Mouse (Mus musculus) frontal cortex, postnatal 25 days (tissue): ENCODE data around the gene Cep170b.

Source experiments
- DNase-seq, 2 experiments: peaks; one replicate each; pipeline ENCODE4 v3.0.0; 2022; ENCODE audit warnings: low spot score in 2 of 2

The Cep170b gene

DNA sequence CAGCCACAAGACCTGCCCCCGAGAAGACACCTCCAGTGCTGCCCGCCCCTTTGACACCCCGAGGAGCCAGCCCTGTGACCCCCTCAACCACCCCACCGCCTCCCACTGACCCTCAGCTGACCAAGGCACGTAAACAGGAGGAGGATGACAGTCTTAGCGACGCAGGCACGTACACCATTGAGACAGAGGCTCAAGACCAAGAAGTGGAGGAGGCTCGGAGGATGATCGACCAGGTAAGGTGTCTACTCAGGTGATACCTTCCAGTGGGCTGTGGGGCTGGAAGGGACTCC, 16.3 kb downstream of the Cep170b start:
- no peak for DNase-seq

DNA sequence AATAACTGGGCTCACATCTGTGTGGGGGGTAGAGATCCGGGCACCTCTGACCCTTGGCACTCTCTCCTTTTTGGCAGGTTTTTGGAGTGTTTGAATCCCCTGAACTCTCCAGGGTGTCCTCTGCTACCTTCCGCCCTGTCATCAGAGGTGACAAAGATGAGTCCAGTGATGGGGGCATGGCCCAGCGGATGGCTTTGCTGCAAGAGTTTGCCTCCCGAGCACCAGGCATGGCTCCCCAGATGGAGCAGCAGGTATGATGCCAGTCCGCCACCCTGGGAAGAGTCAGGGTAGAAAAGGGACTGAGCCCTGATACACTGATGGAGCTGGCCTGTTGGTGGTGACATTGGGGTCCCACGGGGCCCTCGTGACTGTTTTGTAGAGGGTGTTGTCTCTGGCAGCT, 16.8 kb downstream of the Cep170b start:
- no peak for DNase-seq

DNA sequence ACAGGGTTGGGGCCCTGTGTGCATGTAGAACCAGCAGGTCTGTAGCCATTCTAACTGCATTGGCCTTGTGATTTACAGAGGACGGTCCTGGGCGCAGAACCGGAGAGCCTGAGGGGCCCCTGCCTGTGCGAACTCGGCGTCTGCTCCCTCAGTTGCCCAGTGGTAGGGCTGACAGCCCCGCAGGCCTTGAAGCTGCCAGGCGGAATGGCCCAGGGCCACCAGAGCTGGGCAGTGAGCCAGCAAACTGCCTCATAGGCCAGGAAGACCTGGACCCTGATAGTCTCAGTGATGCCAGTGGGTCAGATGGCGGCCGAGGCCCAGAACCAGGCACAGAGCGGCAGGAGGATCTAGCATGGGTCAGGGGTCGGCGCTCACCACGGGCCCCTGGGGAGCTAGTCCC, 17.5 kb downstream of the Cep170b start:
- no peak for DNase-seq

- DNase-seq = no peak
These were observed 18.2 kb downstream of the Cep170b start for GRCm38 (mm10) chr12:112738281-112739022.

DNA sequence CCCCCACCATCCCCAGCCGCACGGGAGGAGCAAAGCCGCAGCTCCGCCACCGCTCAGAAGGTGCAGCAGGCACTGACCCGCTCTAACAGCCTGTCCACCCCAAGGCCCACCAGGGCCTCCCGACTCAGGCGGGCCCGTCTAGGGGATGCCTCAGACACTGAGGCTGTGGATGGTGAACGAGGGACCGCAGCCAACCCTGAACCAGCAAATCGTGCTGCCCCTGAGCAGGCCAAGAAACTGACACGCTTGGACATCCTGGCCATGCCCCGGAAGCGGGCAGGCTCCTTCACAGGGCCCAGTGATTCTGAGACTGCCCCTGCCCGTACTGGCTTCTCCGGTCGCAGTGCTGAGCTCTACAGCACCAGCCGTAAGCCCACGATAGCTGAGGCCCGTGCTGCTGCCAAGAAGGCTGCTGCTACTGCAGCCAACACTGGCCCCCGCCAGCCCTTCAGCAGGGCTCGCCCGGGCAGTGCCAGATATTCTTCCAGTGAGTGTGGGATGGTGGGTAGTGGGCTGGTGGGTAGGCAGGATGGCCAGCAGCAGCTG, 18.8 kb downstream of the Cep170b start:
- no peak for DNase-seq

GRCm38 (mm10) chr12:112742768-112743167, 22.5 kb downstream of the Cep170b start:
- no peak for DNase-seq

DNA sequence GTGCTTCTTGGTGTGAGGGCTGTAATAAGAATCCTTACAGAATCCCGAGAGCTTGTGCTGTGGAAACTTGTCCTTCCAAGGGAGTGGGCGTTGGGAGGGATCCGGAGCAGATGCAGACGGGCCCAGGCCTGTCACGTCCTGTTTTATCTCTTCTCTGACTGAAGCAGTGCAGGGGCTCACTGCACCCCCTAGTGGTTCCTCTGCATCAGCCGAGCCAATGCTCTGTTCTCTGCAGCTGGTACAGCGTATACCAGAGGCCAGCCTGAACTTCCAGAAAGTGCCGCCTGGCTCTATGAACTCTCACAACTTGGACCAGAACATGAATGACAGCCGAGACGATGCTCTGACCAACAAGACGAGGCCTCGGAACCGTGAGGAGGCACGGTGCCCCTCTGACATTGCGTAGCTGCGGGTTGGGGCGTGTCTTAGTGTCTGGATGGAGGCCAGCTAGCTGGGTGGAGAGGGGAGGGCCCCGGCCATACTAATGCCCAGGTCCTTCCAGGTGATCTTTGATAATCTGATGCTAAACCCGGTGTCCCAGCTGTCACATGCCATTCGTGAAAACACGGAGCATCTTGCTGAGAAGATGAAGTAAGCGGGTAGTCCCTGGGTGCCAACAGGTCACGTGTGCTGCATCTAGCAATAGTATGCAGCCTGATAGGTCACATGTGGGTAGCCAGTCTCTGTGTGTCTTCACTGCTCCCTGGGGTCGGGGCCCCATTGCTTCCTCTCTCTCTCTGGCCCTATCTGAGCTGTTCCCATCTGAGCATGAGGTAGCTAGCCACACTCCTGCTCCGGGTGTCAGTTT, 23.1 kb downstream of the Cep170b start:
- DNase-seq = peak; percentile 70 to 74

GRCm38 (mm10) chr12:112744211-112744610, 24.0 kb downstream of the Cep170b start:
- no peak for DNase-seq

DNA sequence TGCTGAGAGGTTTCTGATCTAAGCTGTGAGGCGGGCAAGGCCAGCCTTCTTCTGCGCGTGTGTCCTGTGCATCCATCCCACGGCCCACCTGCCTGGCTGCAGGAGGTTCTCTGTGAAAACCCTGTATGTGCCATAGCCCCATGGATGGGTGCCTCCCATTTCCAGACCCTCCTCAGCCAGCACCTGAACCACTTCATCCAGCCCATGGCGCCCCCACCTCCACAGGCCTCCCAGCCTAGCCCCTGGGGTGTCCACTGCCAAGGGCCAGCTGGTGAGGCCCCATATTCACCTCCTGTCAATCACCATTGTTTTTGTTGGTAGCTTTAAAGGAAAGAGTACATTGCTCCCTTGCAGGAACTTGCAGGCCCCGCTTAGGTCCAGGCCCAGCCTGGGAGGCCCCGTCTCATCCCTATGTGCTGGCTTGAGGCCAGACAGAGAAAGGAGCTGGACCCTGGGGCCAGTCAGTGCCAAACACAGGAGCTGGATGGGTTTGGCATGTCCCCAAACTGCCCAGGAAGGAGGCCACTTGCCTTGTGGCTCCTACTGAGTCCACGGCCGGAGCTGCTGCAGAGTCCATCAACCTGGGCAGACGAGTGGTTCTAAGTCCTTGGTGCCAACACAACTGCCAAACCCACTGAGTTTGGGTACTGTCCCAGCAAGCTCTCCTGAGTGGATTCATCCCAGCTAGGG, 24.8 kb downstream of the Cep170b start:
- no peak for DNase-seq

DNA sequence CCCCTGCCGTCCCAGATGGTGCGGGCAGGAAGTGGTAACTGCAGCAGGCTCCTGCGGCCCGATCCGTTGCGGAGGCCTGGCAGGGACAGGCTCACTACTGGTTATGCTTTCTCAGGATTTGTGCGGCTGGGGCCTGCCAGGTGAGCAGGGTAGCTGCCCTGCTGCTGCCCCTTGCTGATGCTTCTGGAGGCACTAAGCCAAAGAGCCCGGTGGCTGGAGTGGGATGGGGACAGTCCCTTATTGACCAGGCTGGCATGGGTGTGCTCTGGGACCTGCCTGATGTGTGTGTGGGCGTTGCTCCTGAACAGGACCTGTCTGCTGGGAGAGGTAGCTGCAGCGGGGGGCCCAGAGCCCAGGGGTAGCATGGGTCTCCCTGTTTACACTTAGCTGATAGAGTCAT, 25.5 kb downstream of the Cep170b start:
- no peak for DNase-seq

DNA sequence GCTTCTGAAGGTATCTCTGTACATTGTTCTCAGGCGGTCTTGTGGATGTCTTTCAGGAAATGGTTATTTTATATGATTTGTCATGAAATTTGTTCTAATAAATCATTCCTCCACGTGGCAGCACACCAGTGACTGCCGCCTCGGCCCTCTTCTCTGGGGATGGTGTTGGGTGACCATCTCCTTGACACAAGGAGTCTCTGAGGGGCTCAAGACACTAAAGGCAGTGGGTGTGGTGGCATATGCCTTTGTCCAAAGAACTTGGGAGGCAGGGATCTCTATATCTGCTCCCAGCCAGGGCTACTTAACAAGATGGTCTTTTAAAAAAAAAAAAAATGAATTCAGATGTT, 26.2 kb downstream of the Cep170b start:
- no peak for DNase-seq

DNA sequence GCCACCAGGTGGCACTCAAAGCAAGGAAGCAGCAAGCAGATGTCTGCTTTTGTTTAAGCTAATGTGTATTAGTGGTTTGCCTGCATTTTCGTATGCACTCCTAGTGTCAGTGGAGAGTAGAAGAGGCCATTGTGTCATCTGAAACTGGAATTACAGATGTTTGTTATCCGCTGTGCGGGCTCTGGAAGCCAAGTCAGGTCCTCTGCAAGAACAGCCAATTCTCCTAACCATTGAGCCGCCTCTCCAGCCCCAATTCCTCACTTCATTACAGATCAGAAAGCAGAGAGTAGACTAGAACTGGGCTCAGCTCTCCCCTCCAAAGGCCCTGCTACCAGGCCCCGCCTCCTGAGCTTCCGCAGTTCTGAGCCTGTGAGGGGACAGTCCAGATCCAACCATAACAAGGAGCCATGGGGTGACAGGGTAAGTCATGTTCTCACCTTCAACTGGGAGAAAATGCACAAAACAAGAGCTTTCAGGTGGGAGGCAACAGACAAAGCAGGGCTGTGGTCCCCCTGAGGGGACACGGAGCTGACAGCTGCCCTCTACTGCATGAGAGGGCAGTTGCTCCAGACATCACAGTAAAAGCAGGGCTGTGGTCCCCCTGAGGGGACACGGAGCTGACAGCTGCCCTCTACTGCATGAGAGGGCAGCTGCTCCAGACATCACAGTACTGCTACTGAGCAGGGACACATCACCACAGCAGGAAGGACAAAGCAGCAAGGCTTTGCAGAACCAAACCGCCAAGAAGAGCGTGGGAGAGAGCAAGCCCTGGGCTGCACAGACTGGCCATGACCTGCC, 26.8 kb downstream of the Cep170b start:
- no peak for DNase-seq

DNA sequence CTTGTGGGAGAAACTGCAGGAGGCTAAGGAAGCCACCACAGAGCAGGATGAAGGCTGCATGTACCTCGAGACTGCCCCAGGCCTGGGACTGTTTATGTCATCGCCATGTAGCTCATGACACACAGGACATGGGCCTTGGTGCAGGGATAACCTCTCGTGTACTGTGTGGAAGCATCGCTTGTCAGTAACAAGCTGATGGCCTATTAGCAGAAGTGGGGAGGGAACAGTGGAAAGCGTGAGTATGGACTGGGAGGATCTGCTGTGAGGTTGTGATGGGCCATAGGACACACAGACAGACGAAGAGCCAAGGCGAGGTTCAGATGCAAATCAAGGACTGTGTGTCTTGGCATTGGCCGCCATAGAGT, 27.3 kb downstream of the Cep170b start:
- DNase-seq = no peak

DNA sequence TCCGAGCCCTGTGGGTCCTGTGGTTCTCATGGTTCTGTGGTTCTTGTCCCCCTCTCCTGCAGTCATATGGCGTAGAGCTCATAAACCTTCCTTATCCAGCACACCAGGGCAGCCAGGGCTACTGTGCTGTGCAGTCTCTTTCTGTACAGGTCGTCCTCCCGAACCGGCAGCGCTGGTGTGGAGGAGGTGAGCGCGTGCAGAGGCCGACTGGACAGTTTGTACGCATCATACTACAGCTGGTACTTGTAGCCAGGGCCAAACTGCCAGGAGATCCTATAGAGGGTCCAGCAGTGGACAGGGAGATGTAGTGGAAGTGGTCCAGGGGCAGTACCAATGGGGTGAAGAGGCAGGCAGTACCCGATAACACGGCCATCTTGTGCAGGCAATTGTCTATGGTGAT, 30.7 kb downstream of the Cep170b start:
- DNase-seq = no peak

DNA sequence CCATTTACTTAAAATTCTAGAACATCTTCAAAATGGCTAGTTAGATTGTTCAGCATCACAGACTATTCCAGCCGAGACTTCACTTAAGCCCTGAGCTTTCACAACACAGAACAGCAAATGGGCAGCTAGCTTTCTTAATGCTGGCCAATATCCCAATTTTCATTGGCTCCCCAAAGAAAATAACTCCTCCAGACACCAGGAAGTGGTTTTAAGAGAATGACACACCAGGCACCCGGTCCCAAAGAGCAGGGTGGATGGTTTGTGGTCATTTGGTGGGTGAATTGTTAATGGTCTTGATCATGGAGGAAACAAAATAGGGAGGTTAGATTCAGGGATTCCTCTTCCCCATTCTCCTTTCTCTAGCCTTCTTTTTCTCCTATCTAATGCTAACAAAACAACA, 32.1 kb downstream of the Cep170b start:
- no peak for DNase-seq

- DNase-seq = no peak
These were observed 35.6 kb downstream of the Cep170b start for GRCm38 (mm10) chr12:112755900-112756299.

GRCm38 (mm10) chr12:112757896-112758295, 37.6 kb downstream of the Cep170b start:
- DNase-seq = no peak

DNA sequence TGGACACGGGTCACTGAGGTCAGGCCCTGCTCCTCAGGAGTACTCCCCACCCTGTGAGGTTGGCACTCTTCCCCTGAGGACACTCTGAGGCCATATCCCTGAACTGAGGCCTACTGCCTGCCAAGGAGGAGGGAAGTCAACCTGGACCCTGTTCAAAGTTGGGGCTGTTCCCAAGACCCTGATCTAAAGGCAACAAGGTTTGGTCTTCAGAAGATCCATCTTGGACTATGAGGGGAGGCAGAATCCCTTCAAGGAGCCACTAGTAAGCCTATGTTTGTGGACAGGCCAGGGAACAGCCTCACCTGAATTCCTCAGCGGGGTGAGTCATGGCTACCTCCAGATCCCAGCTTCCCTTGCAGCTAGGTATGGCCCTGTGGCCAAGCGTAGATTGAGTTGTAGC, 39.2 kb downstream of the Cep170b start:
- DNase-seq = no peak

GRCm38 (mm10) chr12:112760154-112760926, 40.1 kb downstream of the Cep170b start, which contains the start of gene Pld4:
Gene Pld4, plus strand, starts transcription at chr12:112760655.
- peak in 1 of 2 experiments; percentile 3 for DNase-seq

- no peak for DNase-seq
These were observed 41.2 kb downstream of the Cep170b start for GRCm38 (mm10) chr12:112761411-112761810.

DNA sequence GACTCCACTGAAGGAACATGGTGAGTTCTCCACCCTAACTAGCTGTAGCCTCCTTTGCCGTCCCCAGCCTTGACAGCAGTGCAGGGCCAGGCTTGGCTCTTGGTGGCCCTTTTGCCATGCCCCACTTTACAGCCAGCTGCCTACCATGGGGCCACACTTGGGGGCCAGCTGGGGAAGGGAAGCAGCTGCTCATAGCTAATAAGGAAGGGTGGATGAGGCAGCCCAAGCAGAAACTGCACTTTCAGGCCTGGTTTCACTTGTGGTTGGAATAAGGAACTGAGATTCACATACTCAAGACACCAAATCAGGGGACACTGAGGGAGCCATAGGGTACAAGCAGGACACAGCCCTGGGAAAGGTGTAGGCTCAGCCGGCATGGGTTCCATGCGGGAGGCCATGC, 41.8 kb downstream of the Cep170b start:
- DNase-seq = peak in 1 of 2 experiments; percentile 5
